Mouse (Mus musculus): Measurements from ENCODE around the gene Myo1e.

DNA sequence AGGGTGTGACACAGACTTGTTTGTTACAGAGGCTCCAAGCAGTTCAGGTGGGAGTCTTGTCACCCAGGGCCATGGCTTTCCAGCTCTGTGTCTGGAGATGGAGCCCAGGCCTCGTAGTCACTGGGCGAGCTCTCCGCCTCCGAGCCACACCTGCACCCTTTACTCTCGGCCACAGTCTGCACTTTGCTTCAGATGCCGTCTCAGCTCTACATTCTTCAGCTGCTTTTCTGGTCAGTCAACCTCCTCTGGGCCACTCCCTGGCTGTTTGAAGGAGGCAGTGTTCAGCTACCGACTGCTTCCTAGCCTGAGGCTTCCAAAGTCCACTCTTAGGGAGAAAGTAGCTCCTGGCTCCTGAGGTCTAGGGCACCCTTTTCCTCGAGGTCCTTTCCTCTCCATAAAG lies 22.7 kb downstream of the Myo1e start:
- no peak for TF ChIP-seq POLR2A (IDR thresholded peaks at IDR 0.05; ENCODE audit: insufficient read depth, low read depth, low read length)
- TF ChIP-seq CTCF (IDR thresholded peaks at IDR 0.05; ENCODE audit: insufficient read depth, low read depth, low read length), result no peak
